Mouse (Mus musculus) spleen, adult 2 months (tissue): ENCODE results near the gene Syt1.

ENCODE experiments used
- CTCF ChIP-seq: fragments of 200-500 bp; IDR thresholded peaks from 2 replicates; pipeline ENCODE4 v1.5.1; 2011; ENCODE audit warnings: mild to moderate bottlenecking, inconsistent platforms; ENCODE audit not compliant: insufficient read depth, insufficient read length, insufficient replicate concordance; ENCODE audit errors: extremely low read depth
- POLR2A ChIP-seq: fragments of 200-500 bp; IDR thresholded peaks from 2 replicates; pipeline ENCODE4 v1.6.1; 2011; ENCODE audit warnings: low read depth, low read length, inconsistent platforms

DNA sequence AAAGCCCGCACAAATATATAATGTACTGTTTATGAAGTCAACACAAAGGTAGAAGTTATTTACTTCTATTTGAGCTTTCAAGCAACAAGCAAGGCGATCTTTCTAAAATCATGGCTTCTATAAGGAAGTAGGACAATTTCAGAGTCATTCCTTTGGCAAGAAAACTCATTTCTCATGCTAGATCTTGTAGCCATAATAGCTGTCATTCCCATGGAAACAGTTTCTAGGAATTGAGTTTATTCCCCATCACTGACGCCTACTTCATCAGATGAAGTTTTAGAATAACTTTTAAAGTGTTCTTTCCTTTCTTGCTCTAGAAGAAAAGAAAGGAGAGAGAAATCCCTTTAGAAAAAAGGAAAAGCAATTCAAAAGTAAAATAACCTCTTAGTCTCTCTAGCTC lies 341.8 kb downstream of the Syt1 start:
- TF ChIP-seq CTCF (no peak), POLR2A (no peak)
